Mouse (Mus musculus): Measurements from ENCODE around the gene Gm49384. TPM values are rescaled to one million over a fixed set of nuclear protein-coding genes. Genes with fewer than 3 reads are reported as not detected.

The Gm49384 gene
- polyA plus RNA-seq, 1 experiment from 2014 or later = 8.7 TPM

DNA sequence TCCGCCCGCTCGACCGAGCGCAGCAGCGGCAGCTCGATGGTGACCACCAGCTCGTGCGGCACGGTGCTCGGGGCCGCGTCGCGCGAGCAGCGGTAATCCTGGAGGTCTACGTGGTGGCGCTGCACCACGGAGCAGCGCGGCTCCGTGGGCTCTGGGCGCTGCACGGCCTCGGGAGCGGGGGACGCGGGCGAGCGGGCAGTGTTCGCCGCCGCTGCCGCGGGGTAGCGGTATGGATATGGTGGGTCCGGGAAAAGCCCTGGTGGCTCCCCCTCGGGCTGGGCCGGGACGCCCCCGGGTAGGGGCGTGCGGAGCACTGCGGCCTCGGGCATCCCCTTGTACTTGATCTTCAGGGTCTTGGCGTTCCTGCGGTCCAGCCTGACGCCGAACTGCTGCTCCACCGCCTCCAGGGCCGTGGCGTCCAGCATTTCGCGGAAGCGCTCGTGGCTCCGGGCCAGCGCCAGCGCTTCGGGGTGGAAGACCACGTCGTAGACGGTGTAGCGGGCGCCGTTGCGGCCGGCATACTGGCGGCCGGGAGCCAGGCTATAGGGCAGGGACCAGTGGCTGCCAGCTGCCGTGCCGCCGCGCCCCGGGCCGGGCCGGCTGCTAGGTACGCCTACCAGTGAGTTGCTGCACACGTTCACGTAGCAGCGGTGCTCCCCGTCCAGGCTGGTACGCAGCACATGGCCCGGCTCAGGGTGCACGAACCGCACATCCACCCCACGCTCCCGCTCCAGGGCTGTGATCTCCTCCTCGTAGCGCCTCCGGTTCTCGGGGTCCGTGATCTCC lies 6.5 kb downstream of the Gm49384 start:
- no peak for TF ChIP-seq EP300 (optimal IDR thresholded peaks at IDR 0.05)
- no peak for TF ChIP-seq CTCF (IDR thresholded peaks at IDR 0.05; ENCODE audit: low read depth)
- H3K4me2 ChIP-seq (replicated peaks; ENCODE audit: low read depth) = peak overlapping the region; percentile 89
- H3K9ac ChIP-seq (ENCODE audit: low read length) = peak overlapping the region; percentile 79
- H3K36me3 ChIP-seq (ENCODE audit: control insufficient read depth, insufficient read depth, low read length) = 0 out of 2 replicates have a peak, but pooled peaks cover 3% of the 10 kb centered on the region
- DNase-seq (ENCODE audit: low spot score) (peak; percentile 76), ATAC-seq (ENCODE audit: low FRiP score, low TSS enrichment) (peak; percentile 86)
- peak overlapping the region; percentile 92 for H3K4me3 ChIP-seq (ENCODE audit: low read depth, low read length)
- H3K27ac ChIP-seq (replicated peaks) = peak overlapping the region; percentile 92
- 0 out of 2 replicates have a peak, but pooled peaks cover 2% of the 10 kb centered on the region for H3K4me1 ChIP-seq (replicated peaks; ENCODE audit: control insufficient read depth, insufficient read depth)
- H3K9me3 ChIP-seq (ENCODE audit: control insufficient read depth, low read length) = no peaks in the 10 kb centered on the region
- under 1% methylated on average over 85 of the region's 94 CpGs for WGBS
- no peaks in the 10 kb centered on the region for H3K27me3 ChIP-seq (ENCODE audit: control insufficient read depth, insufficient read depth, low read length)

DNA sequence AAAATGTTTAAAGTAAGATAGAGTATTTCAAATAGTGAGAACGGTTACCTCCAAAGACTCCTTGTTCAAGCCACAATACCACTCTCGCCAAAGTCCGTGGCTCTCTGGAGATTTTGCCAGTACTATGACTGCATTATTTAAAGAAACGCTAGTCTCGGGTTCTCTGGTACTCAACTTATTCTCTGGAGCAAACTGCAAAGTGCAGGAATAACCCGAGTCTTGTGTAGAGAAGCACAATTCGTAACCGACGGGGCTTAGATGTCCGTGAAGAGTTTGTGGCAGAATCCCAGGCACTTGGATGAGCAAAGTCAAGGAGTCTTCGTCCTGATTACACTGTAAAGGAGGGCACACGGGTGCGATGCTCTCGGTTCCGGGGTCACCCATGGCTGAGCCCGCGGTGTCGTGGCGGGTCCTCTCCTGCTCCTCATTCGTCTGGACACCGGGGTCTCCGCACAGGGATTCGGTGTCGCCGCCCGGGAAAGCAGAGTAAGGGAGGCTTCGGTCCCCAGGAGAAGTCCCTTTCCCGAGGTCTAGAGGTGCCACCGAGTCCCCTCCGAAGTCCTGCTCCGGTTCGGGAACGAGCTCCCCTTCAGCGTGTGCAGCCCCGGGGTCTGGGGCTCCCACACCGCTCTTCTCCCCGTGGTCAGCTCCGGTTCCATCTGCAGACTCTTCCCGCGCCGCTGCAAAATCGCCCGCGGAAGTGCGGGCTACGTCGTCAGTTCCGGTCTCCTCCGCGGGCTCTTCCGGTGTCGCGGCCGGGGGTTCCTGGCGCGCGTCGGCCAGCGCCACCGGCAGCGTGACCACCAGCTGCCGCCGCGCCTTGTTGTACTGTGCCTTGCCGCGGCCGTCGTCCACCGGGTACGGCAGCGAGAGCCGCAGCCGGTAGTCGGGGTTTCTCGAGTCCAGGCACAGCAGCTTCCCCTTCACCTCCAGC lies 7.4 kb downstream of the Gm49384 start, which contains the start of gene Gm49383:
TSS of gene Gm49383 (minus strand) at position 661 of the 934 bp plus-strand sequence.
- under 1% methylated on average over 75 of the region's 75 CpGs for WGBS
- H3K9ac ChIP-seq (ENCODE audit: low read length) = peak within 1 kb of the TSS; percentile 79
- no peaks in the 10 kb centered on the region for H3K9me3 ChIP-seq (ENCODE audit: control insufficient read depth, low read length)
- H3K27ac ChIP-seq (replicated peaks) = peak within 1 kb of the TSS; percentile 92
- H3K4me2 ChIP-seq (replicated peaks; ENCODE audit: low read depth) = peak within 1 kb of the TSS; percentile 89
- ATAC-seq (ENCODE audit: low FRiP score, low TSS enrichment) = peak; percentile 68
- DNase-seq (ENCODE audit: low spot score) = peak; percentile 74
- H3K4me1 ChIP-seq (replicated peaks; ENCODE audit: control insufficient read depth, insufficient read depth) = 0 out of 2 replicates have a peak, but pooled peaks cover 2% of the 10 kb centered on the region
- TF ChIP-seq EP300 (optimal IDR thresholded peaks at IDR 0.05) = no peak
- 0 out of 2 replicates have a peak, but pooled peaks have one; percentile 0 for TF ChIP-seq CTCF (IDR thresholded peaks at IDR 0.05; ENCODE audit: low read depth)
- no peaks in the 10 kb centered on the region for H3K27me3 ChIP-seq (ENCODE audit: control insufficient read depth, insufficient read depth, low read length)
- 0 out of 2 replicates have a peak, but pooled peaks cover 3% of the 10 kb centered on the region for H3K36me3 ChIP-seq (ENCODE audit: control insufficient read depth, insufficient read depth, low read length)
- peak within 1 kb of the TSS; percentile 92 for H3K4me3 ChIP-seq (ENCODE audit: low read depth, low read length)

DNA sequence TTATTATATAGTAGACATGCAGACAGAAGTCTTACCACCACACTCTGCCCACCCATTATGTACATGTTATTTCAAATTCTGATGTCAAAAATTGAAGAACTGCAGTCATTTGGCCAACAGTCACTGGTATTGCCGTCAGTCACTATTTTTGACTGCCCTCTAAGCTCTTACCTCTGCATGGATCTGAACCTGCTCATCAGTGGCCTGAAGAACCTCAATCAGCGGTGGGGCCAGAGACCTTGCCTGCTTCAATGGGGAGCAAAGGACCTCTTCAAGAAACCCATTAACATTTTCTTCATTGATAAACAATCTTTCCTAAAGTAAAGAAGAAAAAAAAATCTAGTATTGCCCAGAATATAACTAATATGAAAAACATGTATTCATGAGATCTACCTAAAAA lies 11.4 kb downstream of the Gm49384 start:
- TF ChIP-seq CTCF (IDR thresholded peaks at IDR 0.05; ENCODE audit: low read depth) (no peak), EP300 (optimal IDR thresholded peaks at IDR 0.05) (no peak)
- WGBS = 86% methylated on average over 2 of the region's 2 CpGs

DNA sequence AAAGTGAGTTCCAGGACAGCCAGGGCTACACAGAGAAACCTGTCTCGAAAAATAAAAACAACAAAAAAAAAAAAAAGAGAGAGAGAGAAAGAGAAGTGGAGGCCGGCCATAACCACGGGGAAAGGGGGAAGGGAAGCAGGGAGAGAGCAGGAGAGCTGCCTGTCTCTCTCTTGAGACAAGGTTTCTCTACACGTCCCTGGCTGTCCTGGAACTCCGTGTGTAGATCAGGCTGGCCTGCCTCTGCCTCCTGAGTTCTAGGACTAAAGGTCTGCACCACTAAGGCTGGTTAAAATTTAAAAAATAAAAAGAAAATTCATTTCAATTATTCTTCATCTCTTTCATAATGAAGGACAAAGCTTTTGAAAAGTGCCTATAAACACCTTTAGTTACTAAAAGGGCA lies 12.7 kb downstream of the Gm49384 start:
- H3K27me3 ChIP-seq (ENCODE audit: control insufficient read depth, insufficient read depth, low read length) = no peaks in the 10 kb centered on the region
- DNase-seq (ENCODE audit: low spot score) (no peak), ATAC-seq (ENCODE audit: low FRiP score, low TSS enrichment) (no peak)
- 0 out of 2 replicates have a peak, but pooled peaks cover 2% of the 10 kb centered on the region for H3K36me3 ChIP-seq (ENCODE audit: control insufficient read depth, insufficient read depth, low read length)
- H3K9ac ChIP-seq (ENCODE audit: low read length) = no peak overlapping the region
- no peak overlapping the region for H3K27ac ChIP-seq (replicated peaks)
- no peak for TF ChIP-seq CTCF (IDR thresholded peaks at IDR 0.05; ENCODE audit: low read depth)
- TF ChIP-seq EP300 (optimal IDR thresholded peaks at IDR 0.05) = no peak
- no peaks in the 10 kb centered on the region for H3K9me3 ChIP-seq (ENCODE audit: control insufficient read depth, low read length)
- no peak overlapping the region for H3K4me3 ChIP-seq (ENCODE audit: low read depth, low read length)
- no peaks in the 10 kb centered on the region for H3K4me1 ChIP-seq (replicated peaks; ENCODE audit: control insufficient read depth, insufficient read depth)
- WGBS = 93% methylated on average over 5 of the region's 5 CpGs
- H3K4me2 ChIP-seq (replicated peaks; ENCODE audit: low read depth) = no peak overlapping the region

More for the DNA sequence above, 11.4 kb downstream of the Gm49384 start:
- Histone ChIP-seq H3K36me3 (ENCODE audit: control insufficient read depth, insufficient read depth, low read length) (0 out of 2 replicates have a peak, but pooled peaks cover 2% of the 10 kb centered on the region), H3K4me3 (ENCODE audit: low read depth, low read length) (no peak overlapping the region), H3K27me3 (ENCODE audit: control insufficient read depth, insufficient read depth, low read length) (no peaks in the 10 kb centered on the region), H3K27ac (replicated peaks) (no peak overlapping the region), H3K9me3 (ENCODE audit: control insufficient read depth, low read length) (no peaks in the 10 kb centered on the region), H3K4me2 (replicated peaks; ENCODE audit: low read depth) (no peak overlapping the region), H3K9ac (ENCODE audit: low read length) (no peak overlapping the region), H3K4me1 (replicated peaks; ENCODE audit: control insufficient read depth, insufficient read depth) (no peaks in the 10 kb centered on the region)
- DNase-seq (ENCODE audit: low spot score) (no peak), ATAC-seq (ENCODE audit: low FRiP score, low TSS enrichment) (no peak)

DNA sequence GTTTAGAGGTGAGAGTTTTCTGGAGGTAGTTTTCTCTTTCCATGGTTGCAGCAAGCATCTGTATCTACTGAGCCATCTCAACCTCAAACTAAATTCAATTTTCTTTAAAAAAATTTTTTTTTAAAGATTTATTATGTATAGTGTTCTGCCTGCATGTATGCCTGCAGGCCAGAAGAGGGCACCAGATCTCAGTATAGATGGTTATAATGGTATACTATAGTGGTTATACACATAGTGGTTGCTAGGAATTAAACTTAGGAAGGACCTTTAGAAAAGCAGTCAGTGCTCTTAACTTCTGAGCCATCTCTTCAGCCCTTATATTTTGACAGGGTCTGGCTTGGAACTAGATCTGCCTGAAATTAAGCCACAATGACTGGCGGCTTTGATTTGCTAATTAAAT lies 13.5 kb downstream of the Gm49384 start:
- H3K27me3 ChIP-seq (ENCODE audit: control insufficient read depth, insufficient read depth, low read length) = no peaks in the 10 kb centered on the region
- WGBS = 100% methylated on average over 1 of the region's 1 CpGs
- DNase-seq (ENCODE audit: low spot score) = no peak
- H3K4me2 ChIP-seq (replicated peaks; ENCODE audit: low read depth) = no peak overlapping the region
- no peak overlapping the region for H3K4me3 ChIP-seq (ENCODE audit: low read depth, low read length)
- H3K9ac ChIP-seq (ENCODE audit: low read length) = no peak overlapping the region
- H3K36me3 ChIP-seq (ENCODE audit: control insufficient read depth, insufficient read depth, low read length) = 0 out of 2 replicates have a peak, but pooled peaks cover 2% of the 10 kb centered on the region
- no peak overlapping the region for H3K27ac ChIP-seq (replicated peaks)
- peak; percentile 67 for TF ChIP-seq CTCF (IDR thresholded peaks at IDR 0.05; ENCODE audit: low read depth)
- no peak for TF ChIP-seq EP300 (optimal IDR thresholded peaks at IDR 0.05)
- no peaks in the 10 kb centered on the region for H3K9me3 ChIP-seq (ENCODE audit: control insufficient read depth, low read length)
- ATAC-seq (ENCODE audit: low FRiP score, low TSS enrichment) = no peak
- H3K4me1 ChIP-seq (replicated peaks; ENCODE audit: control insufficient read depth, insufficient read depth) = no peaks in the 10 kb centered on the region

Measured in stomach, postnatal 0 days (tissue).